Mouse (Mus musculus) urinary bladder, postnatal 10 days (tissue): ENCODE results near the gene Ankdd1b.

Source experiments
- DNase-seq: peaks from one replicate; pipeline ENCODE4 v3.0.0; 2022; ENCODE audit warnings: low spot score

Gene Ankdd1b

DNA sequence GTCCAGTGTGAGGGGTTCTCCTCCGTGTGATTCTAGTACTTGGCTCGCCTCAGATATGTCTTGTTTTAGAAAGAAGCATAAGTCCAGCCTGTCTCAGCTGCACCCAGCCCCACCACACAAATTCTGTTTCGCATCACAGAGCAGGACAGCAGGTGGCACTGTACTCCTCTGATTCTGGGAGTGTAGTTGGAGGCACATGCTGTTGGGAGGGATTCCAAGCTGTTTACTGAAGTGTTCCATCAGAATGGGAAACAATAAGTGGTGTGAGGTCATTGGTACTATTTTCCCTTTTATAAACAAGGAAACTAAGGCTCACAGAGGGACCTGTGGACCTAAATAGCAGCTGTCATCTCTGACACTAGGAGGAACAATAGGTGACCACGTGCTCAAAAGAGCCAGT lies 64.0 kb downstream of the Ankdd1b start:
- no peak for DNase-seq

- no peak for DNase-seq
These were observed 65.5 kb downstream of the Ankdd1b start for GRCm38 (mm10) chr13:96405518-96405917.

GRCm38 (mm10) chr13:96401251-96401650 lies 69.7 kb downstream of the Ankdd1b start:
- DNase-seq, result no peak

GRCm38 (mm10) chr13:96389301-96389700 lies 81.7 kb downstream of the Ankdd1b start:
- no peak for DNase-seq

DNA sequence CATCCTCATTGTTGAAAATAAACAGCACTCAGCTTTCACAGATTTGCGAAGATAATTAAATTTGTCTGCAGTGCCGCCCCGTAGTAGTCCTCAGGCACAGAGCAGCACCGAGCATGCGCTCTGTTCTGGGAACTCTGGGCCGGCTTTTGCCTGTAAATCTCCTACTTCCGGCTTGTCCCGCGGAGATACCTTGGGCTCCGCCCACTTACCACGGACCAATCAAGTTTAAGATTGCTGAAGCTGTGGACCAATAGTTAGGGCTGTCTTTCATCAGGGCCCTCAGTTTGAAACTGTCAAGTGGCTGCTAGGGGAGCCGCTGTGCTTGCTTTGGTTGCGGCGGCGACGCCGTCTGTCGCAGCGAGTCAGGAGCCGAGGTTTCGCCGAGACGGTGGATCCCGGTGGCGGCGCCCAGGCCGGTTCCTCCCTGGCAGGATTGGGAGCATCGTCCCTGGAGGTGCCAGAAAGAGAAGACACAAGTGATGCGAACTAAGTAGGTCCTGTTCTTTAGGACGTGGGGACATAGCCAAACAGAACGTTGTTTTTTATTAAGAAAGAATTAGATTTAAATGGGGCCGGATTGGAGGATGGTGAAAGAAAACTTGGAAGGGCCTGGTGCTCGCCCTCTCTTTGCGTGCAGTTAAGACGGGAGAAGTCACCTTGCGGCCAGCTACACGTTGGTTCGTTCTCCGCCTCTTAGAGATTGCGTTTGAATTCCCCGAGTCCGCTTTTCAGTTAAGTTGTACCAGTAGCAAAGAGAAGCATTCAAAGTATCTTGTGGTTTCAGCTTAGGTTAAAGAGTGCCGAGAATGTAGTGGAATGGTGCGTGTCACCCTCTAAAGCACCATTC lies 82.7 kb downstream of the Ankdd1b start, which contains the start of gene Poc5:
Gene Poc5 (plus strand): TSS at position 253 of the 847 bp plus-strand sequence.
- DNase-seq, result peak; percentile 90

DNA sequence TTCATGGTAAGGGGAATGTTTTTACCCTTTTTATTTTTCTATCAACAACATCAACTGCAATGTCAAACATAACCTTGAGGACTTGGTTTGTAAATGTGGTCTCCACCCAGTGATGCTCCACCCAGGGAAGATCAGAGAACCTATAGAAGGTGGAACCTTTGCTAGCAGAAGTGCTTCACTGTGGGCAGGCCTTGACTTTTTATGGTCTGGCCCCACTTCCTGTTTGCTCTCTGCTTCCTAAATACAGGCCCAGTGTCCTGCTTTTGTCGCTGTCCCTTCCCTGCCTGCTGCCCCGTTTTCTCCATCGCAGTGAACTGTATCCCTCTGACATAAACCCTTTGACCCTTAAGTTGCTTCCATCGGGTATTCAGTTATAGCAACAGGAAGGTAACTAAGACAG lies 93.1 kb downstream of the Ankdd1b start:
- DNase-seq, result no peak

DNA sequence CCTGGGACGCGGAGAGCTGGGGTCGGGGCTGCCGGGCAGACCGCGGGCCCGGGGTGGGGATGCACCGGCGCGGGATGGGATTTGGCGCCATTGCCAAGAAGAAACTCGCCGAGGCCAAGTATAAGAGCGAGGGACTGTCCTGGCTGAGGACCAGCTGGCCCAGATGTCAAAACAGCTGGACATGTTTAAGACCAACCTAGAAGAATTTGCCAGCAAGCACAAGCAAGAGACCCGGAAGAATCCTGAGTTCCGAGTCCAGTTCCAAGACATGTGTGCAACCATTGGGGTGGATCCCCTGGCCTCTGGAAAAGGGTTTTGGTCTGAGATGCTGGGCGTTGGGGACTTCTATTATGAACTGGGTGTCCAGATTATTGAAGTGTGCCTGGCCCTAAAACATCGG lies 94.1 kb downstream of the Ankdd1b start:
- DNase-seq, result no peak

DNA sequence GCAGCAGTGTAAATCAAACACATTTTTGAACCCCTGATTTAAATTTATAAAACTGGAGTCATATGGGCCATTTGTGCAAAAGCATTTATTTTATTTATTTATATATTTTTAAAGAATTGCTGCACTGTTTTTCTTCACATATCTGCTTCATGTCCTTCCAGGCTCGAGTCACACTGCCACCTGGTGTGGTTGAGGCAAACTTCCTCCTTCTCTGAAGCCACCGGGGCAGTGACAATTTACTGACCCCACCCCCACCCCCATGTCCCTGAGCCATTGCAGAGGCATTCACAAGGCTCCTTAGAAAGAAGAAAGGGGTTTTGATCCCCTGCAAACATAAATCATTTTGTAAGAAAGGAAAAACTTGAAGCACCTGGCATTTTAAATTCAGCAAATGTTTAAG lies 95.5 kb downstream of the Ankdd1b start:
- DNase-seq, result no peak
